Mouse (Mus musculus): ENCODE measurements around the gene Gpc3.
"Not testable (repeated sequence)": the region's sequence is repeated elsewhere in the genome, so short reads cannot be mapped to it uniquely, and the experiment has no call there.

The Gpc3 gene

DNA sequence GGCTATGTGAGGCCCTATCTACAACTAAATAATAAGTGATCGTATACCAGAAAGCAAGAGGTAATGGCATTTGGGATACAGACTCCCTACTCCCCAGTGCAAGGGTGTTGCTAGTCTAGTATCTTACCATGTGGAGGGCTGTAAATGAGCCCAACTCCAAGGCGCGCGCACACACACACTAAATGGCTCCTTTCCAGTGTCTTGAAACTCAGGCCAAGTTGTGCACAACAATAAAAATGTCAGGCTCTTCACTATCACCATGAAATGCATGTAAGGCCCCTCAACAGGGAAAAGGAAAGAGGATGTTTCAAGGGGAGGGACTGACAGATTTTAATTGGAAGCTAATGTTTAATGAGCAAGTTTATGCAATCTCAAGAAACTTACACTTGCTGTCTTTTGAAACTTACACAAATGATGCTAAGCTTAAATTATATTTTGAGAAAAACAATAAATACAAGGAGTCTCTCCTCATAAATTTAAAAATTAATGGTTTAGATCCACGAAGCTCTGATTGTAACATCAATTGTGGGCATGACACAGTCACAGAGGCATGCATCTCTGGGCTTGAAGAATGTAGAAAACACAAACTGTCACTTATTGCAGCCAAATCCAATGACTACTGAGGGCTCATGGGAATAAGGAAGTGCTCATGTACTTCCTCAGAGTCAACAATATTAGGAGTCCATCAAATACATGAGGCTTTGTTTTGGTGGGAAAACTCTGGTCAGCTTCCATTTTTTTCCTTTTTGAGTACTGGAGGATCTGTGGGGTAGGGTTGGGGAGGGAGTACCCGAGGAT is 332.4 kb downstream of the Gpc3 start:
- DNase-seq (ENCODE audit: low read depth, low spot score), result no peak

DNA sequence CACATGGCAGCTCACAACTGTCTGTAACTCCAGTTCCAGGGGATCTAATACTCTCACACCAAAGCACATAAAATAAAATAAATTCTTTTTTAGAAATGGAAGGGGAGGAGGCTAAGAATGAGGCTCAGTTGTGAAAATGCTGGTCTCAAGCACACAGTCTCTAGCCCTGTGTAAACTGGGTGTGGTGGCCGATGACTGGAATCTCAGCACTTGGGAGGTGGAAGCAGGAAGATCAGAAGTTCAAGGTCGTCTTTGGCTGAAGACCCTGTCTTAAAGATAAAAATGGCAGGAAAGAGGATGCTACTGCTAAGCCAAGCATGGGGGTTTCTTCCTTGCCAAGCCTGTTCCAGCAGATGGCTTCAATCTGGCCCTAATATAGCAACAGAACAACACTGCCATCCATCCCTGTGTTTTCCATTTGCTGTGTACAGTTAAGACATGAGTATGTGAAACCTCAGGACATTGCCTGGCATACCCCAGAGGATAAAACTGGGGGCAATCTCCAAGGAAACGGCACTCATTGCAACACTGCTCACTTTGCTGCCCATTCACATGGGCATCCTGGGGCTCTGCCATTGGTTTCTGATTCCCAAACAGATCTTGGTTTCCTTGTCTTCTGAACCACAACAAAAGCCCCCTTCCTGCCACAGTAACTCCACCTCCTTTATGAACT is 334.9 kb downstream of the Gpc3 start:
- DNase-seq (ENCODE audit: low read depth, low spot score), result peak; percentile 76

DNA sequence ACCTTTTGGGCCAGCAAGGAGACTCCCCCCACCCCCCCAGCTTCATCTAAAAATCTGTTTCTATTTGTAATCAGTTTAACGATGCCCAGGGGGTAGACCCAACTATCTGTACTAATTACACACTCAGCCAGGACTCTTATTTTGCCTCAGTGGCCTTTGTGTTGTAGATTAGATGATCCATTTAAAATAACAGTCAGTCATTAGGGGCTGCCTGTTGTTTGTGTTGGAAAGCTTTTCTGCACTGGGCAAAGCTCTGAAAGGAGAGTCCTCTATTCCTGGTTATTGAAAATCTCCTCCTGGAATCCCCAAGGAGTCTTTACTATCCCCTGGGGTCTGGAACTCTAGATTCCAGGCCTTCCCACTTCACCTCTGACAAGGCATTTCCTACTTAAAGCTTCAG is 336.2 kb downstream of the Gpc3 start:
- peak; percentile 59 for DNase-seq (ENCODE audit: low read depth, low spot score)

DNA sequence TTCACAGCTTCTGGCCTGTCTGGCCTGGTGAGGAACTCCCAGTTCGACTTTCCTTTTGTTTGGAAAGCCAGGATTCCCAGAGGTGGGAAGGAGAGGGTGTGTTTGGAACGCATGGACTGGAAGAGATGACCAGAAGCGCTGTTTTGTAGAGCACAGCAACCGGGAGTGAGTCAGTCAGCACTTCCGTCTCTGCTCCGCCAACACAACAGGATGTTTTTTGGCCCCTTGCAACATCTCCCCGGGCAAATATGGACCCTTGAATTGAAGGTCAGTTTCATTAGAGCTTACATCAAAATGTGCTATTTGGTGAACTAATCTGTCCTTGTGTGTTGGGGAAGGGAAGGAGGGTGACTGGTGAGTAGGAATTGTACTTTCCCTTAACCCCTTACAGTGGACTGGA is 340.7 kb downstream of the Gpc3 start:
- no peak for DNase-seq (ENCODE audit: low read depth, low spot score)

DNA sequence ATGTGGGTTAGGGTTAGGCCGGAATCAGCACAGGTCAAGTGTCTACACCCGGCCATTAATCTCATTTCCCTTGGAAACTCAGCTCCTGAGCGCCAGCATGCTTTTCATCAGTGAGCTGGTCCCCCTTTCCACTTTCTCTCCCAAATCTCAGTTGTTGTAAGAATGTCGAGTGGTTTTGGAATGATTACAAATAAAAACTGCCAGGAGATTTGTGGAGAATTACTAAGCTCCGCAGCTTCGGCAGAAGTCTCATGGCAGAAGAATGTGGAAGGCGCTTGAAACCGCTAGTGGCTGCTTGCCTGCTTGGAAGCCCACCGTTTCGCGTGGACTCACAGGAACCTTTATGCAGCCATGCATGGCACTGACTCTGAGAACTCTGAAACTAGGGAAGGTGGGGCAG is 351.8 kb downstream of the Gpc3 start:
- DNase-seq (ENCODE audit: low read depth, low spot score), result no peak

DNA sequence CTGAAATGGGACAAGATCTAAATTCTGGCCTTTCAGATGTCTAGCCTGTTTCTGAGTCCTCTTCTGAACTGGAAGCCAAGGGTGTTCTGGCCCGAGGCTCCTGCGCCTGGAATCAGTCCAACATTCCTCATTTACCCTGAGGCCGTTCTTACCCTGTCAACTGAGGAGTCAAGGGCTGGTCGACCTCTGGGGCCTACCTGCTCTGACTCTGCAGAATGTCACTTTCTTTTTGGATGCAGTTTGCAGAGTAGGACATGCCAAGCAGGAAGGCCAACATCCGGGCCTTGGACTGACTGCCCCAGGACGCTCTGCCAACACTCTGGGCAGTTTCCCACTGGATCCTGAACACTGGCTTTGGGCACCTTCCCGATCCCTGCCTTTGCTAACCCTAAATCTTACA is 352.2 kb downstream of the Gpc3 start:
- peak; percentile 7 for DNase-seq (ENCODE audit: low read depth, low spot score)

DNA sequence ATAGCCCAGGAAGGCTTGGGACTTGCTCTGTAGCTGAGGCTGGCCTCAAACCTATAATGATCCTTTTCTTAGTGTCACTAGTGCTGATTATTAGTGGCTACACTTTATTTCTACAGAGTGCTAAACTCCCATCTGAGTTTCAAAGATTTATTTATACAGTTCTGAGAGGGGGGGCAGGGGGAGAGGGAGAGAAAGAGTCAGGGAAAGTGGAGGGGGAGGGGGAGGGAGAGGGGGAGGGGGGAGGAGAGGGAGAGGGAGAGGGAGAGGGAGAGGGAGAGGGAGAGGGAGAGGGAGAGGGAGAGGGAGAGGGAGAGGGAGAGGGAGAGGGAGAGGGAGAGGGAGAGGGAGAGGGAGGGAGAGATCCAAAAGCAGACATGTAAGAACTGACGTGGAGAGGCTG is 354.0 kb downstream of the Gpc3 start:
- not testable (repeated sequence) for DNase-seq (ENCODE audit: low read depth, low spot score)

DNA sequence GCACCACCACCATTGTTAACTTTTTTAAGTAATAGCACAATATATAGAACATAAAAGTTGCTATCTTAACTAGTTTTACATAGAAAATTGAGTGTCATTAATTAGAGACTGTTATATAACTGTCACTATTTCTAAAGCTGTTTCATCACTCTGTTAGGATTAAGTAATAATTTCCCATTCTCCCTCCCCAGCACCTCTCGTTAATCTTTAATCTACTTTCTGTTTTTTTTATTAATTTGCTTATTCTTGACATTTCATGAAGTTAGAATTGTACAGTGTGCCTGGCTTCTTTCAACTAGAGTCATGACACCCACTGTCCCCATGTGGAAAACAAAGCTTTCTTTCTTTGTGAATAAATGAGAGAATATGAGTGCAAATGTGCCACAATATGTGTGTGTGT is 359.2 kb downstream of the Gpc3 start:
- no peak for DNase-seq (ENCODE audit: low read depth, low spot score)

DNA sequence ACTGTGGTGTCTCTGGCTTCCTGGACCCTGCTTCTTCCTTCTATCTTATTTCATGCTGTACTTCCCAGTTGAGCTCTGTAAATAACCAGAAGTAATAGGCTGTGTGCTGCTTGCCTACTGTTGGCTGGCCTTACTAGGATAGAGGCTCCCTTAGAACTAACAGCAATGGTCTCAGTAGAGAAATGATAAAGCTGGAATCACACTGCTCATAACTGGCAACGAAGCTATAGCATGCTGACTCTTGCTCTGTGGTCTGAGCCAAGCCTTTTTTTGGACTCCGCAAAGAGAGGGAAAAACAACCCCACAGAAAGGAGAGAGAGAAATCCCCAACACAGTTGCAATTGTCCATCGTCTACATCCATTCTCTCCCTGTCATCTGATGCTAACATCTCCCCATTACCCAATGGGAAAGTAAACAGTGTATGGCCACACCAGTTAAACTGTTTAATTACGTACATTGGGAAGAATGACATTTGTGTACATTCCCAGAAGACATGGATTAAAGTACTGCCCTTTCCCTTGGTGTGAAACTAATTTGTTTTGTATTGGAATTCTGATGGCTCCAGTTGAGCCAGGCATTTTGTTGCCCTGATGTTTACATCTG is 368.0 kb downstream of the Gpc3 start:
- no peak for DNase-seq (ENCODE audit: low read depth, low spot score)

DNA sequence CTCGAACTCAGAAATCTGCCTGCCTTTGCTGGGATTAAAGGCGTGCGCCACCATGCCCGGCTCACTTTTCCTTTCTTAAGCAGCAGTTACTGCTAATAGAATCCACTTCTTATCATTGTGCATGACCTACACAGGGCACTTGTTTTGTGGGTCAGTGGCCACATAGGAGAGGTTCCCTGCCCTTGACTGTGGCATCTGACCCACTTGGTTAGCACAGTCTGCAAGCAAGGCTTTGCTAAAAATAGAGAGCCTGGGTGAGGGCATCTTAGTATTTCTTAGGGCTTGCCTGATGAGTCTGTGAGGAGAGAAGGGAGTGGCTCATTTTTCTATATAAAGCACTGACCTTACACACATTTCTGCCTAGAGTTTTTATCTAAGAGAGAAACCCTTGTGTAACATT is 376.3 kb downstream of the Gpc3 start:
- no peak for DNase-seq (ENCODE audit: low read depth, low spot score)

DNA sequence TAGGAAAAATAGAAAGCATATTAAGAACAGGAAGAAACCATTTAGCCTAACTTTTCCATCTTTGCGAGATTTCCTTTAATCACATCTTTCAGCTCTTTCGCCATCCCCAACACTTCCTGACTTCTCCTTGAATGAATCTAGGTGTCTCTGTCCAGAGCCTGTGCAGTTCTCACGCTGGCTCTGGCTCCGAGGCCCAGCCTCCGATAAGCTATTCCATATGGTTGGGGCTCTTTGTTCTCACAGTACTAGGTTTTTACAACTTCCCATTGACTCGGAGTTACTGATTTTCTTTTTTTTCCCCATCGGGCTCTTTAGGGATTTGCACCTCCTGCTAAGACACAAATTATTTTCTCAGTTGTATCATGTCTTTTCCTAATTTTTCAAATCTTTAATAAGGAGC is 381.8 kb downstream of the Gpc3 start:
- DNase-seq (ENCODE audit: low read depth, low spot score), result no peak

DNA sequence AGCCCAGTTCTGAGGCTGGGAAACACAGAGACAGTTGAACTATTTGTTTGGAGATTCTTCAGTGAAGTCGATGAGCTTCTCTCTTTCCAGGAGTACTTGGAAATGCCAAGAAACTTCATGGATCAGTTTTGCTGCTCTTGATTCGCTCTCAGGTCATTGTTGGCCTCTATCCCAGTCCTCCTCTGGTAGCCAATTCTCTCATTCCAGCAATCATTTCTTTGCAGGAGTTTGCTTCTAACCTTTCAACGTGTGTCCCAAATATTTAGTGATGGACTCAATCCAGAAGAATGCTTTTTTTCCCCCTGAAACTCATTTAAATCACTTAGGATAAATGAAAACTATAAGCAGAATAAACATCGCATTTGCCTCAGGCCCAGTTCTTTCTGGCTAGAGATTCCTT is 383.0 kb downstream of the Gpc3 start:
- DNase-seq (ENCODE audit: low read depth, low spot score), result no peak
